Mouse (Mus musculus): ENCODE measurements around the gene Wdr47. TPM values are rescaled to one million over a fixed set of nuclear protein-coding genes. Genes with fewer than 3 reads are reported as not detected.
"Not testable (repeated sequence)": the region's sequence is repeated elsewhere in the genome, so short reads cannot be mapped to it uniquely, and the experiment has no call there.

Gene Wdr47
- polyA plus RNA-seq, 1 experiment from 2014 or later = 50.4 TPM

DNA sequence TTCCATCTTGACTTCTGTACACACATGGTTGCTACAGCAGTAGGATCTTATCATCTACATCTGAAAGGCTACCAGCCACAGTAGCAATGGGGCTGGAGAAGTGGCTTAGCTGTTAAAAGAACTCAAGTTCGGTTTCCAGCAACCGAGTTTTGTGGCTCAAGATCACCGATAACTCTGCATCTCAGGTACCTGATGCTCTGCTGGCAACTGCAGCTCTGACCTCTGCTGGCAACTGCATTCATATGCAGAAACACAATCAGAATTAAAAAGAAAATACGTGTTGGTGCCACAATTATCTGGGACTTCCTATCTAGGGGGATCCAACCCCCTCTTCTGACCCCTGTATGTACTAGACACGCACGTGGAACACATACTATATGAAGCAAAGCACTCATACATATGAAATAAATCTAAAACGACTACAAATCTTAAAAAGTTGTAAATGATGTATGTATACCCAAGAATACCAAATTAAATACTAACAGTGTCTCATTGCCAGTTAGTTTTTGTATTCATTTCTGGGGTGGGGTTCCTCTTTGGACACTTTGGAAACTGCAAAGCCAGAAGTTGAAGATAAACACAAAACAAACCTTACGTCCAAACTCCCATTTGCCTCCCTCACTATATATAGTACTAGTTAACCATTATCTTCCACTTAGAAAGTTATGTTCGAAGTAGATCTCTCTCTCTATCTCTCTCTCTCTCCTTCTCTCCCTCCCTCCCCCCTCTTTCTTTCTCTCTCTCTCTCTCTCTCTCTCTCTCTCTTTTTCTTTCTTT lies 62.0 kb downstream of the Wdr47 start:
- Histone ChIP-seq H3K4me1 (replicated peaks; ENCODE audit: control insufficient read depth, insufficient read depth, low read length) (no peaks in the 10 kb centered on the region), H3K9ac (ENCODE audit: low read depth, low read length) (no peak overlapping the region), H3K9me3 (ENCODE audit: control insufficient read depth, low read length) (no peaks in the 10 kb centered on the region), H3K27ac (ENCODE audit: low read depth, low read length) (no peak overlapping the region), H3K4me2 (replicated peaks; ENCODE audit: low read depth, low read length) (no peak overlapping the region; the same call in 1 of the 2 replicates), H3K36me3 (ENCODE audit: control insufficient read depth, insufficient read depth, low read length) (no peaks in the 10 kb centered on the region), H3K27me3 (ENCODE audit: control insufficient read depth, insufficient read depth, low read length) (no peaks in the 10 kb centered on the region), H3K4me3 (ENCODE audit: low read depth, low read length) (no peak overlapping the region)
- DNase-seq (ENCODE audit: low spot score) (no peak), ATAC-seq (ENCODE audit: low FRiP score) (peak; percentile 40; the same call in 1 of the 2 replicates)
- 26% methylated on average over 9 of the region's 9 CpGs for WGBS

DNA sequence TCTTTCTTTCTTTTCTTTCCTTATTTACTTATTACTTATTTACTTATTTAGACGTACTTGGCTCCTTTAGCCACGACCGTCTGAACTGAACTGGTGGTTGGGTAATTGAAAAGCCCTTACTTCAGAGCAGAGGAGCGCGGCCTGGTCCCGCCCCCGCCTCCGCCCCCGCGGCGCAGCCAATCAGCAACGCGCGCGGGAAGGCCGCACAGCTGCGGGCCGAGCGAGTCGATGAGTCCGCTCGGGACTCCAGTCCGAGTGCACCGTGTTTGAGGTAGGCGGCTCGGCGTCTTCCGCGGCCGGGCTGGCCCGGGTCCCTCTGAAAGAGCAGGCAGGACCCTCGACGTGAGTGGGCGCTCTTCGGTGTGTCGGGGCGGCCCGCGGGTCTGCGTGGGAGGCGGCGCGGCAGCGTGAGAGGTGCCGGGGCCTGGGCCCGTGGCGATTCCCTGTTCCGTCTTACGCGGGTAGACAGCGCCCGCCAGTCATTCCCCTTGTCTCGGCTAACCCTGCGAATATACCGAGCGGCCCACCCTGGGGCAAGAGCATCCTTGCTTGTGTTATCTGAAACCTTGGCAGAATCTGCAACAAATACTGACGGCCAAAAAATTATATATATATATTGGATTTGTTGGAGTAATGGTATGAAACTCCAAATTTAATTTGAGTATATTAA lies 62.8 kb downstream of the Wdr47 start, which contains the start of gene Clcc1:
Gene Clcc1, plus strand, starts transcription at position 204 of the 670 bp plus-strand sequence.
- Histone ChIP-seq H3K4me3 (ENCODE audit: low read depth, low read length) (peak within 1 kb of the TSS; percentile 79), H3K9me3 (ENCODE audit: control insufficient read depth, low read length) (no peaks in the 10 kb centered on the region), H3K4me1 (replicated peaks; ENCODE audit: control insufficient read depth, insufficient read depth, low read length) (no peaks in the 10 kb centered on the region), H3K27ac (ENCODE audit: low read depth, low read length) (peak within 1 kb of the TSS; percentile 80), H3K4me2 (replicated peaks; ENCODE audit: low read depth, low read length) (peak within 1 kb of the TSS; percentile 45), H3K36me3 (ENCODE audit: control insufficient read depth, insufficient read depth, low read length) (no peaks in the 10 kb centered on the region), H3K9ac (ENCODE audit: low read depth, low read length) (peak within 1 kb of the TSS; percentile 90), H3K27me3 (ENCODE audit: control insufficient read depth, insufficient read depth, low read length) (no peaks in the 10 kb centered on the region)
- DNase-seq (ENCODE audit: low spot score) (peak; percentile 96), ATAC-seq (ENCODE audit: low FRiP score) (peak; percentile 96)
- WGBS = under 1% methylated on average over 56 of the region's 57 CpGs

DNA sequence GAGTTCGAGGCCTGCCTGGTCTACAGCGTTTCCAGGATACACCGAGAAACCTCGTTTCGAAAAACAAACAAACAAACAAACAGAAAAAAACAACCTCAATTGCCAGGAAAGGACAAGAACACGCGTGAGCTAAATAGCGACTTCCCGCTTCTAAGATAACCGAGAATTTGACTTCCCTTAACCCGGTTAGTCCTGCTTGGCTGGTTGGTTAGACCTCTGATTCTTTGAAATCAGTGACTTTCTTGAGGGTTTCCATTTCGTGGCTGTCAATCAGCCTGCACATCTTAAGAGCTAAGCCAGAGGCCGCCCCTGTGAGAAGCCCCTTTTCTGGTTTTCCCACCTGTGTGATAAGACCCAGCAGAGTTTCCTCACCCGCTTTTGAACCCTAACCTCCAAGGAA lies 63.5 kb downstream of the Wdr47 start:
- H3K9ac ChIP-seq (ENCODE audit: low read depth, low read length) = peak overlapping the region; percentile 90; the same call in 1 of the 2 replicates
- DNase-seq (ENCODE audit: low spot score) (peak; percentile 22), ATAC-seq (ENCODE audit: low FRiP score) (no peak)
- H3K36me3 ChIP-seq (ENCODE audit: control insufficient read depth, insufficient read depth, low read length) = no peaks in the 10 kb centered on the region
- peak overlapping the region; percentile 79 for H3K4me3 ChIP-seq (ENCODE audit: low read depth, low read length)
- no peak overlapping the region for H3K27ac ChIP-seq (ENCODE audit: low read depth, low read length)
- H3K27me3 ChIP-seq (ENCODE audit: control insufficient read depth, insufficient read depth, low read length) = no peaks in the 10 kb centered on the region
- no peaks in the 10 kb centered on the region for H3K4me1 ChIP-seq (replicated peaks; ENCODE audit: control insufficient read depth, insufficient read depth, low read length)
- H3K9me3 ChIP-seq (ENCODE audit: control insufficient read depth, low read length) = no peaks in the 10 kb centered on the region
- 26% methylated on average over 14 of the region's 14 CpGs for WGBS
- H3K4me2 ChIP-seq (replicated peaks; ENCODE audit: low read depth, low read length) = peak overlapping the region; percentile 45

DNA sequence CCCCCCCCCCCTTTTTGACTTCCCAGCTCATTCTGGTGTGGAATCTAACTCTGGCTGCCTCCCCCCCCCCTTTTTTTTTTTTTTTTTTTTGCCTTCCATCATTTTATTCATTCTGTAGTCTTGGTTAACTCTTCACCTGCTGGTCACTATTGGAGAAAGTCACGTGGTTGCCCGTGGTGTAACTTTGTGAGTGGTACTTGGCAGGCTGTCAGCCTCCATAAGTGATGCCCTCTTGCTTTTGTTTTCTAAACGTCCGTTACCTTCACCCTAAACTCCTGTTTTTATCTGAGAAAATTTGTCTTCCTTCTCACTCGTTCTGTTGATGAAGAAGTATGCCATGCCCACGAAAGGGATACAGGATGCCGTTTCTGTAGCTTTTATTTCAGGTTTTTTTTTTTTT lies 64.4 kb downstream of the Wdr47 start:
- Histone ChIP-seq H3K4me2 (replicated peaks; ENCODE audit: low read depth, low read length) (no peak overlapping the region), H3K27me3 (ENCODE audit: control insufficient read depth, insufficient read depth, low read length) (no peaks in the 10 kb centered on the region), H3K9me3 (ENCODE audit: control insufficient read depth, low read length) (no peaks in the 10 kb centered on the region), H3K4me3 (ENCODE audit: low read depth, low read length) (no peak overlapping the region), H3K4me1 (replicated peaks; ENCODE audit: control insufficient read depth, insufficient read depth, low read length) (no peaks in the 10 kb centered on the region), H3K27ac (ENCODE audit: low read depth, low read length) (no peak overlapping the region), H3K36me3 (ENCODE audit: control insufficient read depth, insufficient read depth, low read length) (no peaks in the 10 kb centered on the region), H3K9ac (ENCODE audit: low read depth, low read length) (no peak overlapping the region)
- no peak for DNase-seq (ENCODE audit: low spot score)
- ATAC-seq (ENCODE audit: low FRiP score) = no peak
- WGBS = 82% methylated on average over 7 of the region's 7 CpGs

DNA sequence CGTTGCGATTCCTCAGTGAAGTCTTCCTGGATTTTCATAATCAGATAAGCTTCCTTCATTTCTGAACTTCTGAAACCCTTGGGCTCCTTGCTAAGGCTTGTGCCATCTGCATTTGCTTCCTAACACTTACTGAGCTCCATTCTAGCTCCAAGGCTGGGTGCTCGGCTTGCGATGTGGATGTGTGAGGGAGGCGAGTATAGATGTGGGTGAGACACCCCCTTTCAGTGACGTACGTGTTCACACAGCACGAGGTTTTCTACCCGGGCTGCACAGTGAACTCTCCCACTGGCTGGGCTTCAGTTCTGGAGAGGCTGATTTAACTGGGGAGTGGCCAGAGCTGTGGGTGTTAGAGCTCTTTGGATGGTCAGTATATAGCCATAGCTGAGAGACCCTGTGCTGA lies 67.5 kb downstream of the Wdr47 start:
- 95% methylated on average over 9 of the region's 9 CpGs for WGBS
- Histone ChIP-seq H3K9ac (ENCODE audit: low read depth, low read length) (no peak overlapping the region), H3K4me2 (replicated peaks; ENCODE audit: low read depth, low read length) (no peak overlapping the region), H3K4me1 (replicated peaks; ENCODE audit: control insufficient read depth, insufficient read depth, low read length) (no peaks in the 10 kb centered on the region), H3K4me3 (ENCODE audit: low read depth, low read length) (no peak overlapping the region), H3K27me3 (ENCODE audit: control insufficient read depth, insufficient read depth, low read length) (no peaks in the 10 kb centered on the region), H3K27ac (ENCODE audit: low read depth, low read length) (no peak overlapping the region), H3K9me3 (ENCODE audit: control insufficient read depth, low read length) (no peaks in the 10 kb centered on the region), H3K36me3 (ENCODE audit: control insufficient read depth, insufficient read depth, low read length) (peaks cover 5% of the 10 kb centered on the region)
- ATAC-seq (ENCODE audit: low FRiP score) (no peak), DNase-seq (ENCODE audit: low spot score) (no peak)

DNA sequence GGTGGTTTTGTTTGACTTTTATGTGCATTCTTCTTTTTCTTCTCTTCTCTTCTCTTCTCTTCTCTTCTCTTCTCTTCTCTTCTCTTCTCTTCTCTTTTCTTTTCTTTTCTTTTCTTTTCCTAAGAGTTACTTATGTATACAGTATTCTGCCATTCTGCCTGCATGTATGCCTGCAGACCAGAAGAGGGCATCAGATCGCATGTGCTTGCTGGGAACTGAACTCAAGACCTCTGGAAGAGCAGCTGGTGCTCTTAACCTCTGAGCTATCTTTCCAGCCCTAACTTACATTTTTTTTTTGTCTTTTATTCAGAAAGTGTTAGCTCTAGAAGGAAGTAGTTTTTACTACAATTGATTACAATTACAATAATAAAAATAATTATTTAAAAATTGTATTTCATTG lies 69.9 kb downstream of the Wdr47 start:
- DNase-seq (ENCODE audit: low spot score) (no peak), ATAC-seq (ENCODE audit: low FRiP score) (no peak)
- no peak overlapping the region for H3K4me2 ChIP-seq (replicated peaks; ENCODE audit: low read depth, low read length)
- H3K27ac ChIP-seq (ENCODE audit: low read depth, low read length) = no peak overlapping the region
- no peaks in the 10 kb centered on the region for H3K27me3 ChIP-seq (ENCODE audit: control insufficient read depth, insufficient read depth, low read length)
- H3K9ac ChIP-seq (ENCODE audit: low read depth, low read length) = no peak overlapping the region
- H3K9me3 ChIP-seq (ENCODE audit: control insufficient read depth, low read length) = no peaks in the 10 kb centered on the region
- no peaks in the 10 kb centered on the region for H3K4me1 ChIP-seq (replicated peaks; ENCODE audit: control insufficient read depth, insufficient read depth, low read length)
- 88% methylated on average over 1 of the region's 1 CpGs for WGBS
- no peak overlapping the region for H3K4me3 ChIP-seq (ENCODE audit: low read depth, low read length)
- H3K36me3 ChIP-seq (ENCODE audit: control insufficient read depth, insufficient read depth, low read length) = peaks cover 8% of the 10 kb centered on the region

DNA sequence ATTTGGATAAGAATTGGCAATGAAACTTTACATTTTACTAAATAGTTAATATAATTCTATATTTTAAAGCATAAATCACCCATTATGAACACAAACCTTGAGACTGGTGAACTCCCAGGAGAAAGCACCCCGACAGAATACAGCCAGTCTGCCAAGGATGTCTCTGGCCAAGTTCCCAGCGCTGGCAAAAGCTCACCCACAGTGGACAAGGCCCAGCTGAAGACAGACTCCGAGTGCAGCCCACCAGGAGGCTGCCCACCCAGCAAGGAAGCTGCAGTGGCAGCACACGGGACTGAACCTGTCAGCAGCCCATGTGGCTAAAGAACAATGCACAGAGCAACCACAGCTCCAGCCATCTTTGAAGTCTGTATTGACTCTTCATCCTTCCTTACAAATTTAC lies 85.5 kb downstream of the Wdr47 start:
- WGBS = 86% methylated on average over 4 of the region's 4 CpGs
- DNase-seq (ENCODE audit: low spot score) (no peak), ATAC-seq (ENCODE audit: low FRiP score) (no peak)
- no peak overlapping the region for H3K27ac ChIP-seq (ENCODE audit: low read depth, low read length)
- H3K27me3 ChIP-seq (ENCODE audit: control insufficient read depth, insufficient read depth, low read length) = no peaks in the 10 kb centered on the region
- no peak overlapping the region for H3K4me3 ChIP-seq (ENCODE audit: low read depth, low read length)
- H3K4me2 ChIP-seq (replicated peaks; ENCODE audit: low read depth, low read length) = no peak overlapping the region
- no peak overlapping the region for H3K9ac ChIP-seq (ENCODE audit: low read depth, low read length)
- no peaks in the 10 kb centered on the region for H3K9me3 ChIP-seq (ENCODE audit: control insufficient read depth, low read length)
- H3K36me3 ChIP-seq (ENCODE audit: control insufficient read depth, insufficient read depth, low read length) = peaks cover 16% of the 10 kb centered on the region
- H3K4me1 ChIP-seq (replicated peaks; ENCODE audit: control insufficient read depth, insufficient read depth, low read length) = no peaks in the 10 kb centered on the region

DNA sequence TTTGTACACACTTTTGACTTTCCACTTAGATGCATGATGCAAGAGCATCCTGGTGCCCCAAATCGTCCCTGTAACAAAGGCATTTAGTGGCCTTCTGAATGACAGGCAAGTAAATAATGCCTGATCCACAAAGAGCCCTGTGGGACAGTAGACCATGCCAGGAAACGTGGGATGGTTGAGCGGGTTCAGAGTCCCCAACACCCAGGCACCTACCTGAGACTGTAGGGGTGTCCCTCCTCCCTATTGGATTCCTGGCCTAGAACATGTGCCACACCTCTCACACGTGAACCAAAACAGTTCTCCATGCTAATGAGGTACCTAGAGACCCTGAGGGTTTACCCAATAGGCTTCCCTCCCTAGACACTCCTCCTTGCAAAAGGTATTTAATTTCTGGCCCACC lies 89.9 kb downstream of the Wdr47 start:
- peaks cover 8% of the 10 kb centered on the region for H3K36me3 ChIP-seq (ENCODE audit: control insufficient read depth, insufficient read depth, low read length)
- H3K4me1 ChIP-seq (replicated peaks; ENCODE audit: control insufficient read depth, insufficient read depth, low read length) = no peaks in the 10 kb centered on the region

DNA sequence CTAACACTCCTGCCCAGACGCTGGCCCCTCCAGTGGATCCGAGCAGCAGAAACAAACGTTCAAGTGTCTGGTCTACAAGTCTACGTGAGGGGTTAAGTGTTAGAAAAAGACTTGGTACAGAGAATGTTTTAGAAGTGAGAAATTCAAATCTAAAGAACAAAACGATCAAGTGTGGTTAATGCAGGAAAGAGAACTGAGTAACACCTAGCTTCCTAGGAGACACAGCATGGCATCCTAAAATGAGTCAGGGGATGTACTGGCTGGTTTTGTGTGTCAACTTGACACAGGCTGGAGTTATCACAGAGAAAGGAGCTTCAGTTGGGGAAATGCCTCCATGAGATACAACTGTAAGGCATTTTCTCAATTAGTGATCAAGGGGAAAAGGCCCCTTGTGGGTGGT lies 92.5 kb downstream of the Wdr47 start:
- DNase-seq (ENCODE audit: low spot score); H3K4me3 ChIP-seq (ENCODE audit: low read depth, low read length); H3K36me3 ChIP-seq (ENCODE audit: control insufficient read depth, insufficient read depth, low read length); H3K9me3 ChIP-seq (ENCODE audit: control insufficient read depth, low read length); H3K4me1 ChIP-seq (replicated peaks; ENCODE audit: control insufficient read depth, insufficient read depth, low read length); H3K9ac ChIP-seq (ENCODE audit: low read depth, low read length); H3K4me2 ChIP-seq (replicated peaks; ENCODE audit: low read depth, low read length); H3K27me3 ChIP-seq (ENCODE audit: control insufficient read depth, insufficient read depth, low read length); H3K27ac ChIP-seq (ENCODE audit: low read depth, low read length); ATAC-seq (ENCODE audit: low FRiP score): not testable (repeated sequence)
- WGBS = 92% methylated on average over 5 of the region's 5 CpGs

More for the DNA sequence above, 89.9 kb downstream of the Wdr47 start:
- no peak overlapping the region for H3K4me2 ChIP-seq (replicated peaks; ENCODE audit: low read depth, low read length)
- no peaks in the 10 kb centered on the region for H3K9me3 ChIP-seq (ENCODE audit: control insufficient read depth, low read length)
- no peaks in the 10 kb centered on the region for H3K27me3 ChIP-seq (ENCODE audit: control insufficient read depth, insufficient read depth, low read length)
- H3K27ac ChIP-seq (ENCODE audit: low read depth, low read length) = no peak overlapping the region
- DNase-seq (ENCODE audit: low spot score) (no peak), ATAC-seq (ENCODE audit: low FRiP score) (no peak)
- H3K4me3 ChIP-seq (ENCODE audit: low read depth, low read length) = no peak overlapping the region
- WGBS = 77% methylated on average over 4 of the region's 4 CpGs
- no peak overlapping the region for H3K9ac ChIP-seq (ENCODE audit: low read depth, low read length)
